Mouse (Mus musculus): Measurements from ENCODE around the gene Hat1.

Gene Hat1

DNA sequence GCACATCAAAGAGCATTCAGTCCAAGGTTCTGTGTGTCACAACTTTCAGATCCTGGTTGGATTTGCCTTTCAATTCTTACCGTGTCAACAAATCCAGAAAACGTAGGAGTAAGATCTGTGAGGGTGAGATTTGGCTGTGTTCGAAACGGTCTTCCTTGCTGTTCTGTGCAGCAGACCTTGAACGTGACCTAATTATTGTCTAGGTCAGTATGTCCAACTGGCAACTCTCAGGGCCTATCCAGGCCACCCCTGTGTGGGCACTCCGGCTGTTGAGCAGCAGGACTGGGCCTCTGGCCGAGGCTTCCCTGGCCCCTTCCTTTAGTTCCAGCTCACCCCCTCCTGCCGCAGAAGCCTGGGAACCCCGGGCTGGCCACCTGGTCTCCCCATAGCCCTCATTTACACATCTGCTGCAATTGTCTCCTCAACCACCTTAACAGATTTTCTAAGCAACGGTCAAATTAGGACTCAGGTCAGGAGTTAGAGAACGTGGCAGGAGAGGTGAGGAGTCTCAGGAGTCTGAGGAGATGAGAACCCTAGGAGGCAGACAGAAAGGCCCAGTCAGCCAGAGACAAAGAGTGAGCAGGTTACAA is 78.2 kb downstream of the Hat1 start:
- DNase-seq = no peak

GRCm38 (mm10) chr2:71471094-71471493 is 82.3 kb downstream of the Hat1 start:
- no peak for DNase-seq

DNA sequence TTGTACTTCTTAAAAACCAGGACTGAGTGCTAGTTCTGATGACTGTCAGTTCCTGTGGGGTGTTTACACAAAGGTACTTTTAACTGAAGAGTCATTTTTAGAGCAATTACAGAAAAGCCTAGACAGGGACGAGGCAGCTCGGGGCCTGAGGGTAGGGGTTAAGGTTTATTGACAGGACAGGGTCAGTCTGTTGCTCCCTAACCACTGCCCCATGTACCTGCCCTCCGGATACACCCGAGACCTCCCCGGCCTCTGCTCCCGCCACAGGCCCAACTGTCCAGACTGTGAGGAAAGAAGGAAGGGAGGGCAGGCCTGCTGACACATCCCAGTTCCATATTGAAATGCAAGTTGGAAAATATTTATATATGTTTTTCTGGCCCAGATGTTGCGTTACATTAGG is 85.1 kb downstream of the Hat1 start:
- DNase-seq = no peak

DNA sequence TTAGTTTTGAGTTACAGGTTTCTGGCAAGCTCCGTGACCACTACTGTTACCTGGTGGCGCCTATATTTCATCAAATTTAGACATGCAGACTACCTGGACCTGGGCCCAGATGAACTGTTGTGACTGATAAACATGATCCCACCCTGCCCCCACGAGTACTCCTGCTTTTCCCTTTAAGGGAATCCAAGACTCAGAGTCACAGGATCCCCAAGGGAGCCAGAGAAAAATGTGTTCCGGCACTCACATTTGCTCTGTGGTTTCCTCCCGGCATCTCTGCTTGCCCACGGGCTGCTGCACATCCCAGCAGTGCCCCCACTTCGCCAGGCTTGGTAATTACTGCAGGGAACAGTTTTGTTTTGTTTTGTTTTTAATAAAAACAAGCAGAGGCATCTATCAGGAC is 85.6 kb downstream of the Hat1 start:
- DNase-seq = no peak

DNA sequence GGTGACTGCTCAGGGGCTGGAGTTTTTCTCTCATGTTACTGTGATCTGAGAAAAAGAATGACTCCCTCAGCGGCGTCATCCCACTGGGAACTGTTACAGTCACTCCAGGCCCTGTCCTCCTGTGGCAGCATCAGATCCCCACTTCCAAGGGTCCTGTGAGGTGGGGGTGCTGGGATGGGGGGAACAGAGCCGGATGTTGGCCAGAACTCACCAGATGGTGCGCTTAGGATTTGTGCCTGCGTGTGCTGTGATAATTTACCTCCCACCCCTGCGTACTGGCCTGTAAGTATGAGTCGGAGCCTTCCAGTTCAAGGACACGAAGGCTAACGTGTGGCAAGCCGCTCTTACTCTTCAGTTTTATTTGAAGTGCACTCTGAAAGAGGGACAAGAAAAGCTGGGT is 86.6 kb downstream of the Hat1 start:
- DNase-seq = no peak

- DNase-seq = no peak
These were observed 87.0 kb downstream of the Hat1 start for GRCm38 (mm10) chr2:71475760-71476159.

- DNase-seq = no peak
These were observed 89.0 kb downstream of the Hat1 start for GRCm38 (mm10) chr2:71477787-71478186.

DNA sequence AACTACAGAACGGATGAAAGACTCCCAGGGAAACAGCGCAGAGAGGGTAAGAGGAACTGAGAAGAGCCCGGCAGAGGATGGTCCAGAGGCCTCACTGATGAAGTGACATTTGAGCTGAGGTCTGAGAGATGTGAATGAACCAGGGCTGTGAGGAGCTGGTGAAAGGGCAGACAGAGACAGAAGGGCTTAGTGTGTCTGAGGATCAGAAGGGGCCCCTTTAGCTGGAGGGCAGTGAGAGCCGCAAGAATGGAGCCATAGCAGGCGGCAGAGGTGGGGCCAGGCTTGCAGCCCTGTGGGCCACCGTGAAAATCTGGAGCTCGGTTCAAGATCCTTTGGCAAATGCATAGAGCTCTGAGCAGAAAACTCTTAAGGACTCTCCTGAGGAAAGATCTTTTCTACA is 91.2 kb downstream of the Hat1 start:
- no peak for DNase-seq

DNA sequence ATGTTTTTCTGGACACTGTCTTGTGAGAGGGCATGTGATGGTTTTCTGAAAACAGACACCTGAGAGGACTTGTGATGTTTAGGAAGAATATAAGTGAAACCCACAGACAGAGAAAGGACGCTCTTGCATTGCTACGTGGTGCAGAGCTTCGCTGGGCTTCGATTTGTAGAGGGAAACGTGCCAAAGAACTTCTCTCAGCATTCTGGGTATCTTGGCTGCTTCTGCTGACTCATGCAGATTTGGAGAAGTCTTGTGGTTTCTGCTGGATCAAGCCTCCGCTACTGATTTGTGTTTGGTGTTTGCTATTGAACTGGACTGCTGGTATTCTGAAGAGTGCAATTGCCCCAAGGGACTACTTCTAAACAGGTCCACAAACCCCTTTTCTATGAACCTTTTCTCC is 93.1 kb downstream of the Hat1 start:
- no peak for DNase-seq

DNA sequence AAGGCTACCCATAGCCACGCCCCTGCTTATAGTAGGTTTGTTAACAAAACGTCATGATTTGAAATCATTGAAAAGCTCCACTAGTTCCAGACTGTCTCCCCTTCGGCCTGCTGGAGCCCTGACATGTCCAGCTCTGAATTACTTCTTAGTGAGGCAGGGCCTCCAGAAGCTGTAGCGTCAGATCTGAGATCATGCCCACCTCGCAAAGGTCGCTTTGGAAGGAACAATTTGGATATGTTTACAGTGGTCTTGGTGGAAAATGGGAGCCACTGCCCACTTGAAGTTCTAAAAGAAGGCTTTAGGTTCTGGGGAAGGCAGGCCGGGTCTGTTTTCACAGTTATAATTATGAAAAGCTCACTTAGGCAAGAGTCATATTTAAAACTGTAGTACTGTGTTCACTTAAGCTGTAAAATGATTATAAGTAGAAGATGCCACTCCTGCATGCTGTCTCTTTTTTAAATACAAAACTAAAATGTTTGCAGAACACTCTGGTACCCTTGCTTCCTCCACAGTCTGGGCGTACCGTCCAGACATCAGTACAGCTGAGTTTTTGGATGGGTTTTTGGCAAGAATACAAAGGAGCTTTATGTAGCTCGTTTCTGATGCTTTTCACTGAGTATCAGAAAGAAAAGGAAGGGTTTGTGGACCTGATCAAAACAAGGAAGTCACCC is 94.4 kb downstream of the Hat1 start:
- no peak for DNase-seq

DNA sequence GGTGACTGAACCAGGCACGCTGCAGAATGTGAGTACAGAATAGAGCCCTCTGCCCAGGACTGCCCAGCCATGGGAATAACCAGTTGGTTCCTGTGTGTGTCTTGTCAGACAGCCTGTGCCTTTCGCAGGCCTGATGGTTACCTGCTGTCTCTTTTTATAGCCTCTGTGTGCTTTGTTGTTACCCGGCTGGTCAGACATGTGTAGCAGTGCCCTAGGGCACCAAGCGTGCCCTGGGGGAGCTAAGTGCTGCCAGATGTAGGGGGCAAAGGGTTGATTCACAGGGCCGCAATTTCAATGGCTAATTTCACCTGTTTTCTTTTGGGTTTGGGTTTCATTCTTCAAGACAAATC is 94.9 kb downstream of the Hat1 start:
- no peak for DNase-seq
